Mouse (Mus musculus) mesoderm, embryonic 11.5 days (tissue): ENCODE data around the gene Ssna1.

Experiments
- DNase-seq: peaks from one replicate; pipeline ENCODE4 v3.0.0-alpha.2; 2012; ENCODE audit warnings: low read depth, low spot score

The Ssna1 gene

GRCm38 (mm10) chr2:25290101-25290815 lies 18.0 kb upstream of the Ssna1 start:
- DNase-seq: no peak

- DNase-seq: no peak
Measured at GRCm38 (mm10) chr2:25289651-25290050, 17.4 kb upstream of the Ssna1 start, which contains the start of gene Lrrc26. Lrrc26 (plus strand) TSS chr2:25289915.

- DNase-seq: no peak
Measured at GRCm38 (mm10) chr2:25288734-25289345, 16.6 kb upstream of the Ssna1 start.

GRCm38 (mm10) chr2:25287927-25288649 lies 15.8 kb upstream of the Ssna1 start, which contains the start of gene Tmem210:
Tmem210 (plus strand) TSS chr2:25288145.
- DNase-seq: no peak

GRCm38 (mm10) chr2:25286837-25287636 lies 14.8 kb upstream of the Ssna1 start:
- no peak for DNase-seq

GRCm38 (mm10) chr2:25286314-25286713 lies 14.1 kb upstream of the Ssna1 start:
- no peak for DNase-seq

GRCm38 (mm10) chr2:25285551-25285950 lies 13.3 kb upstream of the Ssna1 start:
- DNase-seq: no peak

GRCm38 (mm10) chr2:25278928-25279882 lies 7.0 kb upstream of the Ssna1 start:
- peak; percentile 82 for DNase-seq

- no peak for DNase-seq
Measured at GRCm38 (mm10) chr2:25273010-25273409, 772 bp upstream of the Ssna1 start.

- DNase-seq: no peak
Measured at GRCm38 (mm10) chr2:25272515-25272914, 277 bp upstream of the Ssna1 start.

GRCm38 (mm10) chr2:25267746-25268309 lies 4.4 kb downstream of the Ssna1 start:
- no peak for DNase-seq

GRCm38 (mm10) chr2:25267241-25267640 lies 5.0 kb downstream of the Ssna1 start:
- no peak for DNase-seq

- DNase-seq: no peak
Measured at GRCm38 (mm10) chr2:25266720-25267119, 5.5 kb downstream of the Ssna1 start.

GRCm38 (mm10) chr2:25265897-25266656 lies 6.2 kb downstream of the Ssna1 start:
- no peak for DNase-seq

GRCm38 (mm10) chr2:25264851-25265250 lies 7.4 kb downstream of the Ssna1 start:
- DNase-seq: no peak

GRCm38 (mm10) chr2:25264286-25264660 lies 8.0 kb downstream of the Ssna1 start:
- DNase-seq: no peak

- no peak for DNase-seq
Measured at GRCm38 (mm10) chr2:25263623-25264285, 8.5 kb downstream of the Ssna1 start.

GRCm38 (mm10) chr2:25262795-25263622 lies 9.2 kb downstream of the Ssna1 start:
- DNase-seq: peak; percentile 48
